Mouse (Mus musculus) brain, embryonic 18.5 days (tissue): ENCODE results near the gene Fam19a1.

ENCODE experiments used
- DNase-seq: peaks from one replicate; pipeline ENCODE4 v3.0.0-alpha.2; 2012; ENCODE audit warnings: low read depth, low spot score

The Fam19a1 gene

DNA sequence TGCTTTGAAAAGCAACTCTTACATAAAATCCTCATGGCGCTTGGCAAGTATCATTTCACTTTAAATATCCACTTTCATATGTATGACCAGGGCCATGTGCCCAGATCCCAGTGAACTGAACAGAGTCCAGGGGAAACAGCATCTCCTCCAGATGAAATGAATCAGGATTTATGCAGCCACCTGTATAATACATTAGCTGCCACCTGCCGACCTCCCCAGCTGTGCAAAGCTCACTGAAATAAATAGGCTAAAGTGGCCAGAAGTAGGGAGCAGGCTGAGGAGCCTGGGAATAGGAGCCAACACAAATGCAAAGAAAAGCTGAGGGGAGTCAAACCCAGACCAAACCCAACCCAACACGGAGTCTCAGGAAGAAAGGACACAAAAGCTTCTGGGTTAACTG lies 324.9 kb downstream of the Fam19a1 start:
- DNase-seq, result no peak

DNA sequence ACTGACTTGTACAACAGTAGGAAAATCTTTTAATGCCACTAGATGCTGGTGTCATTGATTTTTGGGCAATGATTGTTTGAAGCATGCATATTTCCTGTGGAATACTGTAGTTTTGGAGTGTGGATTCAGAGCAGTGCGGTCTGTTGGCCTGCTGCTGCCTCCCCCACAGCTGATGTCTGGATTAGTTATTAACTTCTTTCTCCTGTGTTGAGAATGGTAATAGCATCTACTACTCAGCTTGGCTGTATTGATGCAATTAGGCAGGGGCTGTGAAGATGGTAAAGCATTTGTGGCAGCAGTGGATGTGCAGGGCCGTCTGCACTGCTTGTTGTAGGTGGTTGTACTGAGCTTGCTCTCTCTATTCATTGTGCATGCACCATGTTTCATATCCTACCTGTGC lies 326.5 kb downstream of the Fam19a1 start:
- DNase-seq, result no peak

- no peak for DNase-seq
Observed at GRCm38 (mm10) chr6:96441971-96442370, 329.0 kb downstream of the Fam19a1 start.

GRCm38 (mm10) chr6:96447466-96447865 lies 334.5 kb downstream of the Fam19a1 start:
- DNase-seq, result no peak

DNA sequence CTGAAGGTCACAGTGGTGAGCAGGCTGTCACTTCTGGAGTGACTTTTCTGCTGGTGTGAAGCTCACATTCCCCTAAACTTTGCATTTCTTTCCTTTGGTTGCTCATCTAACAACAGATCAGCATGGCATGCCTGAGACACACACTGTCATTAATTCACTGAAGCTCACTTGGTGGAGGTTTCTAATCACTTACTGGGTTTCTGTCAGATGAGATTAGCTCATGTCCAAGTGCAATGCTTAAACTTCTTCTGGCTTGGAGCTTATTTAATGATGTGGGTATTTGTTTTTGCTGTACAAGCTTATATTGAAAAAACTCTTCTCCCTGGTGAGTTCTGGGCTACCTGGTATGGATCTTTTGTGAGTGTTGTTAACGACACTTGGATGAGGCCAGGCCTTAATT lies 343.3 kb downstream of the Fam19a1 start:
- DNase-seq, result no peak

- DNase-seq, result no peak
Observed at GRCm38 (mm10) chr6:96457590-96458259, 344.8 kb downstream of the Fam19a1 start.

GRCm38 (mm10) chr6:96459041-96459440 lies 346.1 kb downstream of the Fam19a1 start:
- DNase-seq, result no peak

DNA sequence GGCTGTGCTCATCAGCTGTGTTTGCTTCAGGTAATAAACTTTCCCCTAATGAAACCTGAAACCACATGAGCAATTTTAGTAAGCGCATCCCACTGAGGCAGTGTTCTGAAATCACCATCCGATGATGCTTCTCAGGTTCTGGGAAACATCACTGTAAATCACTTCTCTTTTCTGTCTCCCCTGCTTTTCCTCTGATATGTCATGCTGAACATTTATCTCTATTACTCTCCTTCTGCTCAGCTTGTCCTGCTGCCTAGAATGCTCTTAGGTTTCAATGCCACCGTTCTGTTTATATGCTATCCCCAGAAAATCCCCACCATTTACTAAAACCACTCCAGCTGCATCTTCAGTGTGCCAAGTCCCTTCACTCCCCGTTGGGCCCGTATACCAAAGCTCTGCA lies 386.5 kb downstream of the Fam19a1 start:
- DNase-seq, result no peak

DNA sequence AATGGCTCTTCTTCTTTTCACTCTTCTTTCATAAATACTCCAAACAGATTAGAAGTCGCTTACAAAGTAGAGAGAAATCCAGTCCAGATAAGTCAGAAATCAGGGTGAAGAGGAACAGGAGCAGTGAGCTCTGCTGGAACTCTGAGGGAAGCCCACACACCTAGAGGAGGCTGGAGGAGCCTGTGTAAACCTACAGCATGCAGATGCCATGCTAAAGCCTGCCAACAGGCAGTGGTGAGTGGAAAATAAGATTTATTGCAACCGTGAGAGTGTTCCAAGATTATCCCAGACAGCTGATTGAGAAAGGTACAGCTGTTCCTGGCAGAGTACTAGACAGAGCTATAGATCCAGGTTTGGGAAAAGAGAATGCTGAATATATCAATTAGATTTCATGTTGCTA lies 428.6 kb downstream of the Fam19a1 start:
- DNase-seq, result no peak

GRCm38 (mm10) chr6:96544832-96545231 lies 431.9 kb downstream of the Fam19a1 start:
- DNase-seq, result no peak

DNA sequence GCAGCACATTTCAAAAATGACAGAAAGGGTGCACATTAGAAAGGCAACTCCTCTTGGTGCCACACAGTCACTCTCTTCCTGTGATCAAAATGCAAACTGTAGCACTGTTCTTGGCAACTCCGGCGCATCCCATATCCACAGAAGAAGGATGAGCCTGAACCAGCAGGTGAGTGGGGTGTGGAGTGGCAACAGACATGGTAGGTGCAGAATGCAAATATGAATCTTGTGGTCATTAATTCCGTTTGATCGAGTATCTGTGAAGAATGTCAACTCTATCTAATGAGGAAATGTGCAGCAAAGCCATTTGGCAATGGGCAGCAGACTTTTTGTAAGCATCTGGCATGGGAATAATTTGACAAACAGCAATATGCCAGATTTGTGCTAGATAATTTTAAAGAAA lies 437.5 kb downstream of the Fam19a1 start:
- DNase-seq, result no peak

DNA sequence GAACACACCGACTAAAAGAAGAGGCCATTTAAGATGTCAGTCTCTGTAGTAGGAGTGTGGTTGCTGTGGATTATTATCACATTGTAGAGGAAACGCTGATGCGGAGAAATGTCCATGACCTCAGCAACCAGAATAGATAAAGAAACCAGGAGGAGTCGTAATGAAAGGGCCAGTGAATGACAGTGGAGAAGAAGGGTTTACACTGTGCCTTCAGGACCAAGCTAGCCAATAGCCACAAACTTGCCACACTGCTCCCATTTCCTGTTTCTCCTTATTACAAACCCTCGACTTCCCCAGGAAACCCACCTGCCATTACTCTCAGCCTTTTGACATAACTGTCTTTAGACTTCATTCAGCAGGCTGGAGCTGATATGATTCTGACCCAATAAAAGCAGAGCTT lies 465.7 kb downstream of the Fam19a1 start:
- DNase-seq, result no peak

- DNase-seq, result no peak
Observed at GRCm38 (mm10) chr6:96580726-96581125, 467.8 kb downstream of the Fam19a1 start.

- no peak for DNase-seq
Observed at GRCm38 (mm10) chr6:96581187-96581586, 468.2 kb downstream of the Fam19a1 start.

GRCm38 (mm10) chr6:96587427-96587826 lies 474.5 kb downstream of the Fam19a1 start:
- DNase-seq, result no peak

- no peak for DNase-seq
Observed at GRCm38 (mm10) chr6:96593031-96593430, 480.1 kb downstream of the Fam19a1 start.

GRCm38 (mm10) chr6:96595201-96595600 lies 482.2 kb downstream of the Fam19a1 start:
- no peak for DNase-seq

DNA sequence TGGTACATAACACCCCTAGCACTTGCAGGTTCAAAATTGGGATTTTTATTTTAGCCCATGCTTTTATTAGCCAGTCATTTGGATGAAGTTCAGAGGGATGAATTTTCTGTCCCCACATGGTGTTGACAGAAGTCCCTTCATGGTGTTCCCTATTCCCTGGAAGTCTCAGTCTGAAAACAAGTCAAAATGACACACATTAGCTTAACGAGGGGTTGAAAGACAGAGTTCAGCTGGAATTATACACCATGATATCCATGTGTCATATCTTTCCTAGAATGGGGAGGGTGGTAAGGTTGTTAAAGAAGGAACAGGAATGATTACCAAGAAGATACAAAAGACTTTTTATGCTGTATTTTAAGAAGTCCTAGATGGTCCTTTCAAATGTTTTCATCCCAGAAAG lies 511.2 kb downstream of the Fam19a1 start:
- DNase-seq, result no peak

- DNase-seq, result no peak
Observed at GRCm38 (mm10) chr6:96631518-96631917, 518.6 kb downstream of the Fam19a1 start.

- DNase-seq, result no peak
Observed at GRCm38 (mm10) chr6:96632243-96632642, 519.3 kb downstream of the Fam19a1 start.

DNA sequence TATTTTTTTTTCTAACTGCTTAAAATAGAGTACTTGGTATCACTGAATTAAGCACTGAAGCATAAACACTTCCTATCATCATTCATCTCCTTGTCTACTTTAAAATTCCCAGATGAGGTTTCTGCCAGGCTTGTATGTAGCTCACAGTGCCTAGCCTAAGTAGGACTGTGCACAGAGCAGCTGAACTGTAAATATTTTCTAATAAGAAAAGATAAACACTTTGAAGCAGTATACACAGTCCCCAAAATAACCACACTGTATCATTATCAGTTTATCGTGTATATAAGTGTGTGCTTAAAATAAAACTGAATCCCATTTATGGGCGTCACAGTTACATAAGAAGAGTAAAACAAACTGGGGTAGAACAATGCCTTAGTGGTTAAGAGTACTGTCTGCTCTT lies 522.7 kb downstream of the Fam19a1 start:
- DNase-seq, result no peak

GRCm38 (mm10) chr6:96648742-96649141 lies 535.8 kb downstream of the Fam19a1 start:
- no peak for DNase-seq

- DNase-seq, result no peak
Observed at GRCm38 (mm10) chr6:96649267-96649666, 536.3 kb downstream of the Fam19a1 start.

DNA sequence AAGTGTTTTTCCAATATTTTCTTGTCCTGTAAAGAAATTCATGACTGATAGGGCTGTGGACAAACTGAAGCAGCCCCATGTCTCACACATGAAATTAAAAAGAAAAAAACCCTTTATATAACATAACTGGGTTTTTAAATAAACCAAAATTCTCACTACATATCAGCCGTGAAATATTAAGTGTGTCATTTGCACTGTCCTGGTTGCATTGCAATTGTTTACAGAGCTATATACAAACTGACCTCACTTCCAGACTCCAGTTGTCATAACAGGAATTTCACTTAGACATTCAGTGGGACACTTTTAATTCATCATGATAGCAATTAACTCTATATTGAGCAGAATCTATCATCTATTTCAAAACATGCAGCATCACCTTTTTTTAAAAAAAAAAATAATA lies 553.4 kb downstream of the Fam19a1 start:
- no peak for DNase-seq
